Mouse (Mus musculus): ENCODE data around the gene Ankrd13a.

The Ankrd13a gene

DNA sequence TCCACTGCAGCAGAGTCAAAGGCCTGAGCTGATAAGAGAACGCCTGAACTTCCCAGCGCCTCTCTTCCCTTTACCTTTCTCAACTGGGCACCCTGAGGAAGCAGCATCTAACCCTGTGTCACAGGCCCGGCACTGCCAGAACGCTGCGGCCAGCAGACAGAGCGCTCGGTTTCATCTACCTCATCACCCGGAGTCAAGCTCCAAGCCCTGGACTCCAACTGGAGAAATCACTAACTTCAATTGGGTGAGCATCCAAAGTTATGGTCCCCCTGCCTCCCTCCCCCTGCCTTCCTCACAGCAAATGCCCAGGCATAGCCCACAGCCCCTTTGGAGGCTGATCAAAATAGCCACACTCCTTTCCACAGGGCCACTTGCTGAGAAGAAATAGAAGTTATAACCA is 7.8 kb upstream of the Ankrd13a start:
- no peak for DNase-seq (ENCODE audit: low read depth, low spot score)

DNA sequence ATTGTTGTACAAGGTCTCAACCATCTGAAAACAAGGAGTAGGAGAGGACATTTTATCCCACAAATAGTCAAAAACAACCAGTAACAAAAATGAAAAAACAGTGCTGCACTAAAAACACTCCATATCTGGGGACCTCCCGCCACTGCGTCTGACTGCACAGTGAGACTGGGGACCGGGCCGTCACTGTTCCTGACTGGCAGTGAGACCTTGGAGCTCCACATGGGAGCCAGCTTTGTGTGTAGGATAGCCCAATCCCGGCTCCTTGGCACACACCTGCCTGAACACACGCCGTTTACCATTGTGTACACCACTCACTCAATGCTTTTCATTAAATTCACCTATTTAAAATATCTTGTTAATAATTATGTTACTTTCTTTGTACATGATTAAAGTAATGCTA is 7.3 kb upstream of the Ankrd13a start:
- no peak for DNase-seq (ENCODE audit: low read depth, low spot score)

DNA sequence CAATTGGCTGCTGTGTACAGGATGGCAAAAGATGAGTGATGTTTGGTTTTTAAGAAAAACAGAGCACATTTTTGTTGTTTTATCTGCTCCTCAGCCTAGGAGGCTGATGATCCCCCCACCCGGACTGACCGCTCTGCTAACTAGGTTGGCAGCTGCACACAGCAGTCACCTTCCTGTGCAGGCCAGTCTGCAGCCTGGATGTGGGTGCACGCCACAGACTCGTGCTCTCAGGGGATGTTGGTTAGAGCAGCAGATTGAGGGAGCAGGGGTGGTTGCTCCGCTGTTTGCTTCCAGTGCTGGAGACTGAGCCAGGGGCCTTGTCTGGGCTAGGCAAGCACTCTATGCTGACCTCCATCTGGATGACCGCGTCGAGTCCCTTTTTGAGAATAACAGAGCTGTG is 4.7 kb upstream of the Ankrd13a start:
- no peak for DNase-seq (ENCODE audit: low read depth, low spot score)

- no peak for DNase-seq (ENCODE audit: low read depth, low spot score)
Measured at GRCm38 (mm10) chr5:114771796-114772195, 2.7 kb upstream of the Ankrd13a start.

GRCm38 (mm10) chr5:114772456-114773203 is 1.8 kb upstream of the Ankrd13a start:
- no peak for DNase-seq (ENCODE audit: low read depth, low spot score)

- peak; percentile 96 for DNase-seq (ENCODE audit: low read depth, low spot score)
Measured at GRCm38 (mm10) chr5:114773211-114773710, 1.2 kb upstream of the Ankrd13a start.

DNA sequence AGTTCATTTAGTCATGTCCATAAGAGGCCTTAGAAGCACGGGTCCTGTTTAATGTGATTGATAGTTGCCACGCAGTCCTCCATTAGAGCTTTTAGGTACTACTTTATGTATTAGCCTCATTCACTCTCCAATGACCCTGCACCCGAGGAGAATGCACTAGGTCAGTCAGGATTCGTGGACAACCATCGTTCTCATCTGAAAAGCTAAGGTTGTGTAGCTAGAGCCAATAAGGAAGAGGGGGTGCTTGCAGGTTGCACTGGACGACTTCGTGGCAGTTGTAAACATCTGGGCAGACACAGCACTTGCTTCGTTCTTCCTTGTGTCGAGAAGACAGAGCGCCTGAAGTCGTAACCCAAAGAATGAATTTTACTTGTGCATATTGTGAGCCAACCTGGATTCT is 697 bp upstream of the Ankrd13a start:
- no peak for DNase-seq (ENCODE audit: low read depth, low spot score)

DNA sequence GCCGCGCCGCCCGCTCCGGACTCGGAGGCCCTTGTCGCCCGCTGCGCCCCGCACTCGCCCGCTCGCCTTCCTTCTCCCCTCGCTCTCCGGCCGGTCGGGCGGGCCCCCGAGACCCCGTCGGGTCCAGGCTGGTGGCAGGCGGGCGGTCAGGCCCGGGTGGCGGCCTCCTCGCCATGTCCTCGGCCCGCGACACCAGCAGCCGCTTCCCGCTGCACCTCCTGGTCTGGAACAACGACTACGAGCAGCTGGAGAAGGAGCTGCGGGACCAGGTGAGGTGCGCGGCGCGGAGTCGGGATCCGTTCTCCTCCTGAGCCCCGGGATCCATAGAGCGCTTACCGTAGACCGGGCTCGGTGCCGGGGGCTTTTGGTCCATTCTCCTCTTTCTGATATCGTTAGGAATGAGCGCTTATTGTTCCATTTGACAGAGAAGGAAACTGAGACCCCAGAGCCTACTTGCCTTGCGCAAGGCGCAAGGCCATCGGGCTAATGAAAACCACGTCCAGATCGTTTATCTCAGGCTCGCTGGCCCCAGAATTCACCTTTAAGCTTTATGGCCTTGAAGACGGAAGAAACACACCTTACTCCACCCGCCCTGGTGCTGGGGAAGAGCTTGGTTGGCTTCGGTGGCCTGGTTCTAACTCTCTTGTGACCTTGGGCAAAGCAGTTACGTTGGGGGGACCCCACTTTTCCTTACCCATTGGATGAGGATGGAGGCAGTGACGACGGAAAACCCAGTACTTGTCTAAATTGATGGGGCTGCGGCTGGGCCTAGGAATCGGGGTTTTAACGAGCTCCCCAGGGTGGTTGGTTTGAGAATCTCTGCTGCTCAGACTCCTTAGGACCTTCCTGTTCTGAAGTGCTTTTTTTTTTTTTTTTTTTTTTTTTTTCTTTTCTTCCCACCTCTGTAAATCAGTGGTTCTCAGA is 841 bp downstream of the Ankrd13a start, which contains the start of gene Git2:
Gene Git2, minus strand, starts transcription at position 462 of the 924 bp plus-strand sequence.
- no peak for DNase-seq (ENCODE audit: low read depth, low spot score)

DNA sequence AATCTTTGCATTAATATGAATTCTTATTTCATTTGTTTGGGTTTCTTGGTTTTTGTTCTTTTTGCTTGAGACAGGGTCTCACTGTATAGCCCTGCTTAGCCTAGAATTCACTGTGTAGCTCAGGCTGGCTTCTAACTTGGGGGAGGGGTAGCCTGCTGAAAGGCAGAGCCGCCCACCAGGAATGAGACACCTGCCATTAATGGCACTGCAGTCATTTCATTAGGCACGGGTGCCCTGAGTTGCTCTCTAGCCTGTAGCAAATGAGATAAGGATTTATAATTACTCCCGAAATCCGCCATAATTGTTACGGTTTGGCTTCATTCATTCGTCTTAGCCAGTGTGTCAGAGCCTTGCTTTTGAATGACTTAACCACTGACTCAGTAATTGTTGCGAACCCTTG is 1.7 kb downstream of the Ankrd13a start:
- DNase-seq (ENCODE audit: low read depth, low spot score) = no peak

- no peak for DNase-seq (ENCODE audit: low read depth, low spot score)
Measured at GRCm38 (mm10) chr5:114779956-114780489, 5.5 kb downstream of the Ankrd13a start.

DNA sequence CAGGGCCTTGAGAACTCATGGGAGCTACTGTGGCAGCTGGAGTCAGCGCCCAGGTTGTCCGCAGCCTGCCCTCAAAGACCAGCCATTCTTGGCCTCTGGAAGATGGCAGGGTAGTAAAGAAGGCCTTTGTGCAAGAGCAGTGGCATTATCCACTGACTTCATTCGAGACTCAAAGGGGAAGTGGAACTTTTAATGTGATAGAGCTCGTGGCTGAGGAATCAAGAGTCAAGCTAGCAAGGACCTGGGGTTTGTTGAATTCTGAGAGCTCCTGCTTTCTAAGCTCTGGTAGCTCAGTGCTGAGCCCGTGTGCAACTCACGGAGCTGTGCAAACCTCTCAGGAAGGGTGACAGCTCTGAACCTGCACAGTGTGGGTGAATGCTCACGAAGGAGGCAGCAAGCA is 6.4 kb downstream of the Ankrd13a start:
- DNase-seq (ENCODE audit: low read depth, low spot score) = no peak

DNA sequence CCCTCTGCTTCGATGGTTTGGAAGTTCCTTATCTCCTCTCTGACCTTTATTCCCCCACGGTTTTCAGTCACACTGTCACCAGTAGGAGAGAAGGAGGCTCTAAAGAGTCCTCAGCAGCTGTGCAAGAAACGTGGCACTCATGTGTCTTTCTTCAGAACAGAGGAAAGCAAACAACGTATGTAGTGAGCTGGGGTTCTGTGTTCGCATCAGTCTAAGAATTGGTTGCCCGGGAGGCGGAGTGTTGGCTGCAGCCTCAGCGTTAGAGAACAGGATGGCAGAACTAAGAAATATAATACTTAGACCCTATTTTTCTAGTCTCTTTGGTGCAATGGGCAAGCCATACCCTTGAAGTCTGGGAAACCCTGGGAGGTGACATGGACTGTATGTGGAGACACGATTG is 8.5 kb downstream of the Ankrd13a start:
- DNase-seq (ENCODE audit: low read depth, low spot score) = no peak

GRCm38 (mm10) chr5:114783405-114784163 is 9.1 kb downstream of the Ankrd13a start:
- DNase-seq (ENCODE audit: low read depth, low spot score) = no peak

GRCm38 (mm10) chr5:114784622-114785165 is 10.2 kb downstream of the Ankrd13a start:
- no peak for DNase-seq (ENCODE audit: low read depth, low spot score)

- no peak for DNase-seq (ENCODE audit: low read depth, low spot score)
Measured at GRCm38 (mm10) chr5:114785196-114785595, 10.7 kb downstream of the Ankrd13a start.

- DNase-seq (ENCODE audit: low read depth, low spot score) = no peak
Measured at GRCm38 (mm10) chr5:114793317-114793716, 18.8 kb downstream of the Ankrd13a start.

GRCm38 (mm10) chr5:114794609-114795008 is 20.1 kb downstream of the Ankrd13a start:
- no peak for DNase-seq (ENCODE audit: low read depth, low spot score)

DNA sequence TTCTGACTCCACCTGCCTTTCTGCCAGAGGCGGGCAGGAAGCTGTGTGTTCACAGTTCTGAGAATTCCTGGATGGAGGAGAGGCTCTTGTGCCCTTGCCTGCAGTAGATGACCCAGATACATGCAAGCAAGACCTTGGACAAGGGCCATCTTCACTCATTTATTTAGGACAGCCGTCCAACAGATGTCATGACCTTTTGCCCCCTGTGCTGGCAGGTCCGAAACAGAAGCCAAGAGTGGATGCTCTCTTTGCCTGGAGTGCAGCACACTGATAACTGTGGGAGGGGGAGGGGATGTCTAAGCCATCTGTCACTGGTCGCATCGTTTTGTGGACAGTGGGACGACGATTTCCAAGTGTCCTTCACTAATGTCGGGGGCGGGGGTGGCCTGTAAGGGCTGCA is 20.8 kb downstream of the Ankrd13a start:
- DNase-seq (ENCODE audit: low read depth, low spot score) = no peak

DNA sequence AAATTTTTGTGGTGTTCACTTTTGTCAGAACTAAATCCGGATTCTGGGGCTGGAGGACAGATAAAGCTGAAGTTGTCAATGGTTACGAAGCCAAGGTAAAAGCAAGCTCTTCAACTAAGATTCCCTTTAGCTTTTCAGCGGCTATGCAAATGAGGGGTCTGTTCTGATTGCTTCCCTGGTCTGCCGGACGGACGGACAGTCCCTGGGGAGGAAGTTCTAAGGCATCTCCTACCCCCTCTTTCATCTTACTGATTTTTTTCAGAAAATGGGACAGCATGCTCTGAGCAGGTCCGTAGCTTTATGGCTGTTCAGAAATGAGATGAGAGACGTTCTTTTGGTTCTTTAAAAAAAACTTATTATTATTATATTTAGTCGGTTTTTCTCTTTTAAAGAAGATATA is 21.2 kb downstream of the Ankrd13a start:
- DNase-seq (ENCODE audit: low read depth, low spot score) = no peak

DNA sequence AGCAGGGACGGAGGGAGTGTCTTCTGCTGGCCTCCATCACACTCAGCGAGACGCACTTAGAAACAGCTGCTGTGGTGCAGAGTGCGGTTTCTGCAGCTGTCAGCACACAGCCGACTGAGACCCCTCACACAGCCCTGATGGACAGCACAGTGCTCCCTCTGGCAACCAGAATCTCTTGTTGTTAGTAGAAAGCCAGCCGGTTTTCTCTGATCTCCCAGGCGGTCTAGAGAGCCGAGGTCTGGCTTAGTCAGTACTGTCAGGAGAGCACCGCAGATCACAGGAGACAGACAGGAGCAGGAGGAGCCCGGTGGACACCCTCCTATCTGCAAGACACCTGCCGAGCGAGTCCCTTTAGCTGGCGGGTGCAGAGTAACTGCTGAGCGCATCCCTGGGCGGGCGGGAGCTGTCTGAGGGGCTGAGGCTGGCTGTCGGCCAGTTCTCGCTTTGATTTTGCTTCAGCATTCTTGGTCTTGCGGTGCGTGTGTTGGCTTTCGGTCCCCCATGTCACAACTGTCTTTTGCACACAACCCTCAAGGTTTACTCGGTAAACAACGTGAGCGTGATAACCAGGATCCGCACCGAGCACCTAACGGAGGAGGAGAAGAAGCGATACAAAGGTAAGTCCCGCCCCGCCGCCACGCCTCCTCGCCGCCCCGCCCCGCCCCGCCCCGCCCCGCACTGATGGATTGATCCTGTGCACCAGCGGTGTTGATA is 22.0 kb downstream of the Ankrd13a start:
- DNase-seq (ENCODE audit: low read depth, low spot score) = no peak

DNA sequence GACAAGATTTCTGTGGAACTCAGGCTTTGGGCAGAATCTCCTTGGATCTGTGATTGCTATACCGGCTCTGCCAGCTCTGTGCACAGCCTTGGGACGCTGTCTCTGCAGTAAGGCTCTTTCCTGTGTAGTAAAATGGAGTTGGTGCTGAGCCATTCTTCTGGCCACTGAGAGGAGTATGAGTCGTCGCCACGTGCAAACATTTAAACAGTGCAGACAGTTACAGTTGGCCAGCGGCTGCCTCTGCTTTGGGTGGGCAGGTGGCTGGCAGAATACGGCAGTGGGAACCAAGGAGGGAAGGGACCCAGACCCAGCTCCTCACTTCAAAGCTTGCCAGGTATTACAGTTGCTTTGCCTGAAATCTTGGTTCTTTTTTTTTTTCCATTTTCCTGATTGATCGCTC is 22.8 kb downstream of the Ankrd13a start:
- DNase-seq (ENCODE audit: low read depth, low spot score) = no peak
